Mouse (Mus musculus) cerebellum, adult 11 months (tissue): ENCODE data around the gene Ccdc28b.
A peak's percentile ranks its signal among the peaks of the same experiment; 100 is the strongest.

Source experiments
- DNase-seq: peaks from one replicate; pipeline ENCODE4 v3.0.0; 2022

Ccdc28b gene

DNA sequence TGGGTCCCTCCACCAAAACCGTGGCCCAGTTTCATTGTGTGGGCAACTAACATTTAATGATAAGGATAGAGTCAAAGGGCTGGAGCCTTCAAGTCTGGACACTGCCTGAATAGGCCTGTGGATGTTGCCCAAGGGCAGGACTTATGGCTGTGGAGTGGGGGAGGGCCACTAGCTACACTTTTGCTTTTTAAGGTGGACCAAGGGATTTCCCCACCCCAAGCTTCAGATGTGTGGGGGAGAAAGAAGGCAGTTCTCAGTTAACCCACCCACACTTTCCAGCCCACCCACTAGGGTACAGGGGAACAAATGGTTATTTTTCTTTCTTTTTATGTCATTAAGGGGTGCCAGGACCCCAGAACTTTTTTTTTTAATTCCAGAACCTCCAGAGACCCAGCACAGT is 39.4 kb downstream of the Ccdc28b start:
- DNase-seq: no peak

DNA sequence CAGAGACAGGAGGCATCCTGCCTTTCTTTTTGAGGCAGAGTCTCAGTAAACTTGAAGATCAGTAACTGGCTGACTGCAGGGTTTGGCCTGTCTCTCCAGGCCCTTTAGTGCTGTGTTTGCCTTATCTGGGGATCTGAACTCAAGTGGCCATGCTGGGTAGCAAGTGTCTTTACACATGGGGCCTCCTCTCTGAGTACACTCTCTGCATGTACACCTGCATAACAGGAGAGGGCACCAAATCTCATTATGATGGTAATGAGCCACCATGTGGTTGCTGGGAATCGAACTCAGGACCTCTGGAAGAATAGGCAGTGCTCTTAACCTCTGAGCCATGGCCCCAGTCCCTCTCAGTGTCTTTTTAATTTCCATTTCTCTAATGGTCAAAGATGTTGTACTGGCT is 41.5 kb downstream of the Ccdc28b start:
- no peak for DNase-seq

DNA sequence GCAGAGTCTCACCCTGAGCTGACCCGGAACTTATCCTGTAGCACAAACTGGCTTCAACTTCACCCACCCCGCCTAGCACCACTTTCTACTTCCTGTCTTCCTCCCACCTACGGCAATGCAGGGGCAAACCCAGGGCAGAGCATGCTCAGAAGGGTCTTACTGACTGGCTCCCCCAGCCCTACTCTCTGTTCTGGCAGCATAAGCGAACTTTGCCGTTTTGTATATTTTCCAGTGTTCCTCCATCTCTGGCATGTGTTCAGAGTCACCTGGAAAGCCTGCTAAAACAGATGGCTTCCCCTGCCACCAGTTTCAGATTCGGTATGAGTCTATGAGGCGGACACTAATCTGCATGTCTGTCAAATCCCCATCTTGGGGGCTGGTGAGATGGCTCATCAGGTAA is 43.4 kb downstream of the Ccdc28b start:
- peak; percentile 27 for DNase-seq

DNA sequence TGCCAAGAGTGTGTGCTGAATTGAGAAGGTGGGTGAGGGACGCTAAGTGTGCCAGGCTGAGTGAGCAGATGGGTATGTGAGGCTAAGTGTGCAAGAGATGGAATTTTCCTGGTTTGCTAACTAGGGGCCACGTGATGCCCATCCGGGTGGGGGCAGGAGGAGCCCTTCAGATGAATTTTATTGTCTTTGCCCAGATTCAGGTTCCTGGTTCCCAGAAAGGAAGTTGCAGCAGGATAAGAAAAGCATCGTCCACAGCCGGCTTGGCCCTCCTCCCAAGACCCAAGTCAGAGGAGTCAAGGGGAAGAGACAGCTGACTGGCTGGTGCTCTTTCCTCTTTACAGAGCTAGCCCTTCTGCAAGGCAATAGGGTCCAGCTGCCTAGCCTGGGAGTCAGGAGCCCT is 45.3 kb downstream of the Ccdc28b start, which contains the start of gene Fam167b:
TSS of gene Fam167b (minus strand) at position 84 of the 400 bp plus-strand sequence.
- DNase-seq: no peak

DNA sequence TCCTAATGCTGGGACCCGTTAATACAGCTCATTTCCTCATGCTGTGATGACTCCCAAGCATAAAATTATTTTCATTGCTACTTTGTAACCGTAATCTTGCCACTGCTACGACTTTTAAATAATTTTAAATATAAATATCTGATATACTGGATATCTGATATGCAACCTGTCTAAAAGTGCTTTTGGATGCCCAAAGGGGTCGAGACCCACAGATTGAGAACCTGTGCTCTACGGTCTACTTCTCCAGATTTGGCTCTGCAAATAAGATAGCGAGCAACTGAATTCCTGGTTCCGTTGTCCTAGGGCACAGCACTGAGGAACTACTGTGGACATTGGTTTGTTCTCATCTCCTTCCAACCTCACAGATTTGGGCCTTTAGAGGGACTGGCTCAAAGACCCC is 46.1 kb downstream of the Ccdc28b start:
- DNase-seq: no peak

DNA sequence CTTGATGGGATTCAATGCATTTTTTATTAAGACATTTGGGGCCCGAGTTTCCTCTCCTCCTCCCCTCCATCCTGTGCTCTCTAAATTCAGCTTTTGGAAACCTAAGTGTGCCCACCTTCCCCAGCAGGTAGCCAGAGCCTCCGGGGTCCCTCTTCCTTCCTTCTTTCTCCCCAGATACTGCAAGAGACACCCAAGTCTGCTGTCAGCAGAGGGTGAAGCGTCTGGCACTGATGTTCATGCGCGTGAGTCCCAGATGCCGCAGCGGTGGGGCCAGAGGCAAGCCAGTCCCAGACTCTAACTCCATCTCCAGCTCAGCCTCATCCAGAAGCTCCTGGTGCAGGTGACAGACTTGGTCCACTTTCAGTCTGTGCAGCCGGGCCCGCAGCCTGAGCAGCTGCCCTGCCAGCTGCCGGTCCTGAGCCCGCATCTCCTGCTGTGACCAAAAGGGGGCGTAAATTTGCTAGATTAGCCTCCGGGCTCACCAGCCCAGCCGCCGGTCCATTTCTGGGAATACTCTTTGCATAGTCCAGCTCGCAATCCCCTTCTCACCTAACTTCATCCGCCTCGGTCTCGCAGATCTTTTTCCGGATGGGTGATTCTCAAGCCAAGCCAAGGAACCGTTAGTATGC is 46.8 kb downstream of the Ccdc28b start:
- DNase-seq: peak; percentile 31

DNA sequence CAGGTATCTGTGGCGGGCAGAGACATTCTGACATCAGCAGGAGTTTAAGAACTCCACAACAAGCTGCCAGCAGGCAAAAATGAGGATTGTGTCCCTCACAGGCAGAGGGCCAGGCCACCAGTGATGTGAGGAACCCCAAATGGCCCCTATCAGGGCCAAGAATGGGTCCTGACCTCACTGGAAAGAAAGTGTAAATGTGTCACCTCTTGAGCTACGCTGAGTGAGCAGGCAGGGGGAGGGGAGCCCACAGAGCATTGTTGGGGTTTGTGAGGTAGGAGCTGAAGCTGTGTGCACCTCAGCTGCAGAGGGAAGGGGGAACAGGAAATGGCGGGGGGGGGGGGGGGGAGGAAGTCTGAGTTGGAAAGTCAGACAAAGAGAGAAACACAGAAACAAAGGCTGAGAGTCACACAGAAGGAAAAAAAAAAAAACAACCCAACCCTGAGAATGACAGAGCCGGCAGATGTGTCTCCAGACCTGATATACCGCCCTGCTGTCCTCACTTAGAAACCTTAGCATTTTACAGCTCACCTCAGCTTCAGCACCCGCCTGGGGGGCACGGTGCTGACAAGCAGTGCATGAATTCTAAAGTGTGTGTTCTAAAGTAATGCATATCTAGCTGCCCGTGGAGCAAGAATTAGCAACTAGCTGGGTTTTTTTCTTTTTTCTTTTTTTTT is 48.4 kb downstream of the Ccdc28b start:
- no peak for DNase-seq

DNA sequence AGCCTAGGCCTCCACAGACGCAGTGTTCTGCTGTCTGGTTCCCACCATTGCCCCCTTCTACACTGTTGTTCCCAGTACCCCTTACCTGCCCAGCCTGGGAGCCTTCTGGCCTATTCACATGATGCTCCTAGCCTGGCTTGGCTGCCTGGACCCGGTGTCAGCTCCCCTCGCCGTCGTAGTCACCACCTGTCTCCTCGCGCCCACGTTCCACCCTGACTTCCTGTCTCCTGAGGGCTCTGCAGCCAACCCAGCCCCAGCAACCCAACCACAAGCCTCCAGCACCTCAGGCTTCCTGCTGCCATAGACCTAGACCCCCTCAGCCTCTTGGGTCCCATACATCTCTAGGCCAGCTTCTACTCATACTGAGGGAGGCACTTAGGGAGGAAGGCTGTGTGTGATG is 50.3 kb downstream of the Ccdc28b start, which contains the start of gene Lck:
TSS of gene Lck (minus strand) at position 212 of the 400 bp plus-strand sequence.
- DNase-seq: no peak

DNA sequence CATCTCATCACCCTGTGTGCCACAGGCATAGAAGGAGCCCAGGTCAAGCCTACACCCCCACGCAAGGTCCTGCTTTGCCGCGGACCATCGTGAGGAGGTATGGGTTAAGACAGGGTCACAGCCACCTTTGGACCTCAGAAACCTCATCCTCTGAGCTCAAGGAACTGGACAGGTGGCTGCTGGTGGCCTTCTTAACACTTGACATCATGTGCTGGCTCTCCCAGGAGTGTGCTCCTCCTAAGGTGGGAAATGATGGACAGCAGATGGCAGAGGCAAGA is 50.7 kb downstream of the Ccdc28b start:
- no peak for DNase-seq

DNA sequence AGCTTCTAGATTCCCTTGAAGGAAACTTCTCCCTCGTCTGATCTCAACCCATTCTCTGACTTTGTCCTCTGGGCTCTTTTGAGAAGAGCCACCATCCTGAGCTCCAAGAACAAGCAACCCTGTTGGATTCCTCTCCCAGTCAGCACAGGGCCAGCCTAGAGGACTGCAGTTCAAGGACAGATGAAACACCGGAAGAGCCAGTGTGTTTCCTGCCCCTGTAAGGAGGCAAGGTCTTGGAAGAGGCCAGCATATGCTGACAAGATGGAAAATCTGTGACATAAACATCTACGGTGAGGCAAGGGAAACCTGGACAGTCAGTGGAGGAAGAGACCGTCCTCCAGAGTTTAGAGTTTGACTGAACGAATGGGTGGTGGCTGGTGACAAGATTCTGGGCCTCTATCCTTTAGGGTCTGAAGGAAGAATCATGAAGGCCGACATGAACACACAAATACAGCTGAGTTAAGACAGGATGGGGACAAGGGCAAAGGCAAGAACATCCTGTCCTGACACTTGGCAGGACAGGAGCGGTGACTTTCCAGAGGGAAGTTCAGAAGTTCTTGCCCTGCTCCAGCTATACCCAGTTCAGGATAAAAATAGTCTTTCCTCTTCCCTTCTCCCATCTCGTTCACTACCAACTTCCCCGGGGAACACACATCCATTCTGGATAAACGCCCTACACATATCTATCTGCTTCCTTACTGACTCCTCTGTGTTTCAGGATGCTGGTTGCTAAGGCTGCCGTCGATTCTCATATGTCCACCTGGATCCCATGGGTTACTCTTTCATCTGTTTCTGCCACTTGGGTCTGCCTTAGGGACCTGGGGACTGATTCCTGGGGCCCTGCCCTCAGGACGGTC is 51.3 kb downstream of the Ccdc28b start:
- DNase-seq: no peak

DNA sequence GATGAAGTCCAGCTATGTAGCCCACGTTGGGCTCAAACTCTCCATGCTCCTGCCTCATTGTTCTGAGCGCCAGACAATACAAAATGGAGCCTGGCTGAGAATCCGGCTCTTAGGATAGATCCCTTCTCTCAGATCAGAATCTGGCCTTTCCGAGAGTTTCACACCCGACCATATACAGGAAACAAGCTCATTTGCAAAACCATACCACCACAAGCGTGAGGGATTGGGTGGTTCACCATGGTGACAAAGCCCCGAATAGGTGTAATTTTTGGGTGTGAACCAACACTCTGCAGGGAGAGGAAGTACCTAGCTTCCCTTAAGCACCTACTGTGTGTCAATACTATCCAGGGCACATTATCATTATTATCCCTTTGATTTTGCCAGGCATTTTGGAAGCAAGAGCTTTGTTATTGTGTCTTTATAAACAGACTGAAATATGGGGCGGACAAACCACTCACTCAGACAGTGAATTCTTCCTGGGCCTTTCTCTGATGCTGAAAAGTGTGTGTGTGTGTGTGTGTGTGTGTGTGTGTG is 52.1 kb downstream of the Ccdc28b start:
- DNase-seq: no peak

DNA sequence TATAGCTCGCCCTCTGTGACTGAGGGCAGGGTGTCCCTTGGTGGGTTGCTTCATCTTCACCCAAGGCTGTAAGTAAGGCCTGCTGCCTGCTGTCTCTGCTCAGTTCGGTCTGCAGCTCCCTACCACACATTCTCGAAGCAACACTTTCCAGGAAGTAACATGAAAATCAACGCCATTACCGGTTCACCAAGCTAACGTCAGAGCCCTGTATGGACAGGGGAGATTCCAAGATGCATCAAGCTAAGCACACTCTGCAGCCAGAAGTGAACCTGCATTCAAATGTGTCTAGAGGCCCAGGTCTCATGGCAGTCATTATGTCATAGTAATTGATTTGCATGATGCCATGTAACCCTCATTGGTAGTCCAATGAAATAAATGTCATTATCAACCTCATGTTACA is 53.7 kb downstream of the Ccdc28b start:
- no peak for DNase-seq
